Mouse (Mus musculus) kidney, adult 2 months (tissue): ENCODE results near the gene Cdh4.

Experiments used
- CTCF ChIP-seq: fragments of 200-500 bp; conservative IDR thresholded peaks from 2 replicates; pipeline ENCODE4 v1.5.1; 2011; ENCODE audit warnings: low read depth, mild to moderate bottlenecking, control low read depth, low read length, moderate library complexity, mixed read lengths; ENCODE audit not compliant: insufficient read depth, insufficient read length
- POLR2A ChIP-seq: fragments of 200-500 bp; IDR thresholded peaks from one replicate; pipeline ENCODE4 v1.6.1; 2011; ENCODE audit warnings: low read depth, low read length, control low read depth

- no peak for TF ChIP-seq CTCF
- no peak for TF ChIP-seq POLR2A
Measured at GRCm38 (mm10) chr2:179580415-179580814, 138.2 kb downstream of the Cdh4 start.
